Mouse (Mus musculus): ENCODE data around the gene Mta3. TPM values are rescaled to one million over a fixed set of nuclear protein-coding genes. Genes with fewer than 3 reads are reported as not detected.
A peak's percentile ranks its signal among the peaks of the same experiment; 100 is the strongest.

Gene Mta3
- polyA plus RNA-seq, 1 experiment from 2014 or later: 37.0 TPM

DNA sequence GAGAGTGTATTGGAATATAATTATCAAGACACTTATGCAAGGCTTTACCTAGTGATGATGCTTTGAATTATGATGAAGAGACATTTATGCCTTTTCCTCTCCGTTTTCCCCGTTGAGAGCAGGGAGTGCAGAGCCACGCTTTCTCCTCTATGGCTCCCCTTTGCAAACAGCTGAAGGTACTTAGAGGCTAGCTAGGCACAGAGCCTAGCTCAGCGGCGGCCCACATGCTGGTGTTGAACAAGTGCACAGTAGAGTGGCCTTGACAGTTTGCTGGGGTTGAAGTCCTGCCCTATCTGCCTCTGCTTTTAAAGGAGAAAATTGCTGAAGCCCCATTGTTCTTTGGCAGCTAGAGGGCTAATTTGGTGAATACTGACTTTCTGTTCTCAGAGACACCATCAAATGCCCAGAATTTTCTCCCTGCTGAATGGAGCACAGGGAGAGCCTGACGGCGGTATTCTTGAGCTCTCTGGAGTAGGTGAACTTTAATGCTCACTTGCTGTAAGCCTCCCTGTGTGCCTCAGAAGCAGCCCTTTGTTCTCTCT is 34.2 kb downstream of the Mta3 start:
- H3K9ac ChIP-seq: no peak overlapping the region
- no peaks in the 10 kb centered on the region for H3K27me3 ChIP-seq
- ATAC-seq (ENCODE audit: low FRiP score, low read depth): no peak
- H3K4me3 ChIP-seq: no peak overlapping the region
- H3K9me3 ChIP-seq: no peaks in the 10 kb centered on the region; the same call in 1 of the 2 replicates
- 0 out of 2 replicates have a peak, but pooled peaks cover 5% of the 10 kb centered on the region for H3K4me1 ChIP-seq (replicated peaks)
- H3K36me3 ChIP-seq: peaks cover 7% of the 10 kb centered on the region
- no peak overlapping the region for H3K4me2 ChIP-seq
- H3K27ac ChIP-seq (replicated peaks): no peak overlapping the region
- 63% methylated on average over 7 of the region's 7 CpGs for WGBS

DNA sequence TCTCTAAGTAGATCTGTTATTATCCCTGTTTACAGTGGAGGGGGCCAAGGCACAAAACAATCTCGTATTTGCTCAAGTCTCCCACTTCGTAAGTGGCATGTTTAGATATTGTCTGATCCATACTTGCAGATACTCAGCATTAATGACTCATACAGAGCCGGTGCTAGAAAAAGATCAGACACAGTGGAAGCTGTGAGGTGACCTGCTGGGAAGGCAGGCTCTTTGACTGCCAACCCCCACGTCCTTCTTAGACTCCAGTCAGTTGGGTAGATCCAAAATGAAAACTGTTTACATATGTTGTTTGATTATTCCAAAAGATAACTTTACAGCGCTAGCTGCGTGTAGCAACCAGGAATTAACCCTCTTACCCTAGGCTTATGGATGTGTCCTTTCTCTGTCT is 35.3 kb downstream of the Mta3 start:
- H3K27ac ChIP-seq (replicated peaks): no peak overlapping the region
- H3K36me3 ChIP-seq: peaks cover 10% of the 10 kb centered on the region
- H3K9me3 ChIP-seq: no peaks in the 10 kb centered on the region; the same call in 1 of the 2 replicates
- no peak overlapping the region for H3K4me2 ChIP-seq
- no peak overlapping the region for H3K4me3 ChIP-seq
- no peak overlapping the region for H3K9ac ChIP-seq
- no peak for ATAC-seq (ENCODE audit: low FRiP score, low read depth)
- 75% methylated on average over 6 of the region's 6 CpGs for WGBS
- H3K27me3 ChIP-seq: no peaks in the 10 kb centered on the region
- 0 out of 2 replicates have a peak, but pooled peaks cover 5% of the 10 kb centered on the region for H3K4me1 ChIP-seq (replicated peaks)

DNA sequence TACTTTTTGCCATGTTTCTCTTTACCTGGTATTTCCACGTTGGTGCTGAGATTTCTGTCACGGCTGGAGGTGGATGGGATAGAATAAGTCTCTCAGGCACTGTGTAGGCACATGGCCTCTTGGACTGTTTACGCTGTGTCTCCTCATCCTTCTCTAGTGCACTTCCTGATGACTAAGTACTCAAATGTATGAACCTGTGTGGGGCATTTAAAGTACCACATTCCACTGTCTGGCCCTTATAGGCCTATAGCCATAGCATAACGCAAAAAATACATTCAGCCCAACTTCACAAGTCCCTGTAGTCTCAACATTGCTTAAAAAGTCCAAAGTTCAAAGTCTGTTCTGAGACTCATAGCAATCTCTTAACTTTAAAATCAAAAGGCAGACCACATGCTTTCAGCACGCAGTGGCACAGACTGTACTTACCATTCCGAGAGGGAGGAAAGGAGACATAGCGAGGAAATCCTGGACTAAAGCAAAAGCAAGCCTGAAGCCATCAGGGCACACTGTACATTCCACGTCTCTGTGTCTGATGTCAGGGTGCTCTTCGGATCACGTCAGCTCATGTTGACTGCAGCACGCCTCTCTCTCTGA is 38.4 kb downstream of the Mta3 start:
- Histone ChIP-seq H3K4me2 (no peak overlapping the region), H3K4me3 (no peak overlapping the region), H3K4me1 (replicated peaks) (0 out of 2 replicates have a peak, but pooled peaks cover 5% of the 10 kb centered on the region), H3K27ac (replicated peaks) (no peak overlapping the region), H3K27me3 (no peaks in the 10 kb centered on the region), H3K36me3 (peaks cover 10% of the 10 kb centered on the region), H3K9ac (no peak overlapping the region), H3K9me3 (no peaks in the 10 kb centered on the region; the same call in 1 of the 2 replicates)
- no peak for ATAC-seq (ENCODE audit: low FRiP score, low read depth)
- WGBS: 97% methylated on average over 11 of the region's 11 CpGs

DNA sequence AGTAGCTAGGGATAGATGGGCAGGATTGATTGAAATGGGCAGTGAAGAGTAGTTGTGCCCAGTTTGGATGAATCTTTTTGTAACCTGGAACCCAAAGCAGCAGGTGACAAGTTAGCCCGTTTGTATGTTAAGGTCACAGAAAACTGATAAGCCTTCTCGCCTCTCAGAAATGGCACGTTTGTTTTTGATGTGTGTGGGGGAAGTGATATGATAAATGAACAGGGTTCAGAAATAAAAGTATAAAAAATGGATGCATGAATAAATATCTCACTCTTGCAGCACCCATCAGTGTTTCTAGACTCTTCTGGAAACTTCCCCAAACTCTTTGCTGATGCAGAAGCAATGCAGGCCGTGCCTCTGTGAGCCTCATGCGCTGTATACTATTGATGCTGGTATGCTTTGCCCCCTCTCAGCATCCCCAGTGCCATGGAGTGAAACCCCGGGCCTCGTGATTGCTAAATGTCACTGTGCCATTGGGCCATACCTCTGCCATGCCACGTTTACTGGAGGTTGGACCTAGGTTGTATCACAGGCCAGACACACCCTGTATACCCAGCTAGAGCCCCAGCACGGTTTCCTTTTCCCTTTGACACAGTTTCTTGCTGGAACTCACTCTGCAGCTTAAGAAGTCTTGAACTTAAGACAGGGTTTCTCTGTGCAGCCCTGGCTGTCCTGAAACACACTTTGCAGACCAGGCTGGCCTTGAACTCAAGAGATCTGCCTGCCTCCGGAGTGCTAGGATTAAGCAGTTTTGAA is 41.6 kb downstream of the Mta3 start:
- H3K4me2 ChIP-seq: no peak overlapping the region
- no peak overlapping the region for H3K27ac ChIP-seq (replicated peaks)
- peaks cover 10% of the 10 kb centered on the region for H3K36me3 ChIP-seq
- no peaks in the 10 kb centered on the region for H3K4me1 ChIP-seq (replicated peaks)
- WGBS: 91% methylated on average over 10 of the region's 10 CpGs
- no peaks in the 10 kb centered on the region for H3K27me3 ChIP-seq
- H3K9me3 ChIP-seq: no peaks in the 10 kb centered on the region; the same call in 1 of the 2 replicates
- ATAC-seq (ENCODE audit: low FRiP score, low read depth): no peak
- H3K9ac ChIP-seq: no peak overlapping the region
- H3K4me3 ChIP-seq: no peak overlapping the region

DNA sequence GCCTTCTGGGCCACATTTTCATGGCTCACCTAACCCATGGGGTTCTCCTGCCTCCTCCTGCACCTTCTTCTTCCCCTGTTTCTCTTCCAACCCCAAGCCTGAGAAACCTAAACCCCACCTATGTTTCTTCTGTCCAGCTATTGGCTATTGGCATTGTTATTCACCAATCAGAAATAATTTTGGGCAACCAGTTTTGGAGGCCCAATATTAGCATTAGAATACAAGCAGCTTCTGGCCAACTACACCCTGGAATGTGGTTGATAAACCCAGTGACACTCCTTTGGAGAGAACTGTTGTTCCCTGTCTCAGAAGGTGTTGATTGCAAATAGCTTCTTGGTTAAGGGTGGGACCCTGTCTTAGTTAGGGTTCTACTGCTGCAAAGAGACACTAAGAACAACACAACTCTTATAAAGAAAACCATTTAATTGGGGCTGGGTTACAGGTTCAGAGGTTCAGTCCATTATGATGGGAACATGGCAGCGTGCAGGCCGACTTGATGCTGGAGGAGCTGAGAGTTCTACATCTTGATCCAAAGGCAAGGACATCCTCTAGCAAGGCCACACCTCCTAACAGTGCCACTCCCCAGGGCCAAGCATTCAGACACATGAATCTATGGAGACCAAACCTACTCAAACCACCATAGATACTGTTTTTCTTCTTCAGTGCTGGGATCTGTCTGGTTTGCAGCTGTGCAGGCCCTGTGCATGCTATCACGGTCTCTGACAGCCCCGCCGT is 44.4 kb downstream of the Mta3 start:
- 92% methylated on average over 5 of the region's 5 CpGs for WGBS
- H3K27me3 ChIP-seq: no peaks in the 10 kb centered on the region
- H3K4me3 ChIP-seq: no peak overlapping the region
- peaks cover 7% of the 10 kb centered on the region for H3K36me3 ChIP-seq
- no peaks in the 10 kb centered on the region; the same call in 1 of the 2 replicates for H3K9me3 ChIP-seq
- H3K27ac ChIP-seq (replicated peaks): no peak overlapping the region
- peaks cover 10% of the 10 kb centered on the region; the same call in 1 of the 2 replicates for H3K4me1 ChIP-seq (replicated peaks)
- no peak for ATAC-seq (ENCODE audit: low FRiP score, low read depth)
- no peak overlapping the region for H3K9ac ChIP-seq
- H3K4me2 ChIP-seq: no peak overlapping the region

DNA sequence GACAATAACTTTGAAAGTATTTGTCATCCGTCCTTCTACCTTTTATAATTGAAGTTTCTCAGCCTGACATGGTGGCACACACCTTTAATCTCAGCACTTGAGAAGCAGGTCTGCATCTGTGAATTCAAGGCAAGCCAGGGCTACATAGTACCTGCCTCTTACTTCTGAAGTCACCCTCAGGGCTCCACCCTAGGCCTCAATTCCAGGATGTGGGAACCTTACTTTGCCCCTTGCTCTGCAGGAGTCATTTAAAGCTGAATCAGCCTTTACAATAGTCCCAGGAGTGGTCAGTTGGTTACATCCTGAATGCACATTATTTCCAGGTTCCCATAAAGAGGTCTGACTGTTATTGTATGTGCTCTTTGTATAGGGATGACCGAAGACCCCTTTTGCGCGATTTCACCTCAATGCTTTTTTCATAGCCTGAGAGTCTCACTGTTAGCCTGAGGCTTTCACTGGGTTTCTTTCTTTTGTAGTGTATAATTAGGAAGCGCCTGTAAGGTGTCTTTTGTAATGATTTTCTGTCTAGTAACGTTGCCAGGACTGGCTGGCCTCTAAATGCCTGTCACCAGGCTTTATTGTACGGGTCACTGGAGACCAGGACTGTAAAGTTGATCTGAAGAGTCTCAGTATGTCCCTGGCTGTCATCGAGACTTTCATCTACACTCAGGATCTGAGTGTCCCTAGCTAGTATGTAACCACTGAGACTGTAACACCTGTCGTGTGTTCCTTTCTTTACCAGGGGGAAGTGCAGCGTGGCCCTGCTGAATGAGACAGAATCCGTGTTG is 47.3 kb downstream of the Mta3 start:
- peak; percentile 30; the same call in 1 of the 2 replicates for ATAC-seq (ENCODE audit: low FRiP score, low read depth)
- Histone ChIP-seq H3K4me2 (no peak overlapping the region), H3K27ac (replicated peaks) (no peak overlapping the region), H3K4me3 (no peak overlapping the region), H3K4me1 (replicated peaks) (peaks cover 10% of the 10 kb centered on the region; the same call in 1 of the 2 replicates), H3K9me3 (no peaks in the 10 kb centered on the region), H3K36me3 (peaks cover 6% of the 10 kb centered on the region), H3K27me3 (no peaks in the 10 kb centered on the region), H3K9ac (no peak overlapping the region)
- WGBS: 42% methylated on average over 11 of the region's 11 CpGs

DNA sequence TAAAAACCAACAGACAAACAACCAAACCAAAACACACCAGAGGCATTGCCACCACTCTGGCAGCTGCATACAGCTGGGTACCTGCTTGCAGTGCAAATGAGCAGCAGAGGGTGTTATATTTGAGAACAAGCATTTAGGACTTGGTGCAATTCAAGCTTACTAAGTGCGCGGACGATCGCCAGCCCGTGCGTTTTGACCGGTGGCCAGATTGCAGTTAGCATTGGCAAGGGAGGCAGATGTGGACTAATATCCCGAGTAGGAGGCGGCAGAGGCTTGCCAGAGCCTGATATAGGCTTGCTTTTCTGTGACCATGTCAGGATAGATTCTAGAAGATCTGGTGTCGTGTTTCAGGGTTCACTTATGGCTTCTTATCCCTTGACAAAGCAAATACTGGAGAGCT is 52.1 kb downstream of the Mta3 start:
- no peaks in the 10 kb centered on the region for H3K9me3 ChIP-seq
- peaks cover 17% of the 10 kb centered on the region for H3K36me3 ChIP-seq
- H3K4me1 ChIP-seq (replicated peaks): peaks cover 9% of the 10 kb centered on the region; the same call in 1 of the 2 replicates
- WGBS: 88% methylated on average over 10 of the region's 10 CpGs
- no peak overlapping the region for H3K27ac ChIP-seq (replicated peaks)
- no peak for ATAC-seq (ENCODE audit: low FRiP score, low read depth)
- H3K4me3 ChIP-seq: no peak overlapping the region
- H3K9ac ChIP-seq: no peak overlapping the region
- no peaks in the 10 kb centered on the region for H3K27me3 ChIP-seq
- no peak overlapping the region for H3K4me2 ChIP-seq

DNA sequence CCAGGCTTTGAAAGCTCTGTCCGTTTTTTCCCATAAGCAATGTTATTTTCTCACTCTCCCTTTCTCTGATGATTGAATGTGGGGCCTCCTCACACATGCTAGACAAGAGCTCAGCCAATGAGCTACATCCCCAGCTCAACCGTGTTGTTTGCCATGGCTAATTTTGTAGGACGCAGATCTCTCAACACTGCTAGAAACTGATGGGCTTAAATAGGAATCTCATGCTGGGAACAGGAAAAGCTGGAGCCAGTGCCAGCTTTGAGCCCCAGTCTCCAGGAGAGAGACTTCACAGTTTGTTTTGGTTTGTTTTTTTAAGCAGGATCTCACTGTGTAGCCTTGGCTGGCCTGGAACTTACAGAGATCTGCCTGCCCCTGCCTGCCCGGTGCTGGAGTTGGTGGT is 53.6 kb downstream of the Mta3 start:
- no peak overlapping the region for H3K27ac ChIP-seq (replicated peaks)
- no peaks in the 10 kb centered on the region for H3K9me3 ChIP-seq
- H3K36me3 ChIP-seq: peaks cover 23% of the 10 kb centered on the region
- H3K9ac ChIP-seq: no peak overlapping the region
- H3K4me1 ChIP-seq (replicated peaks): no peaks in the 10 kb centered on the region
- no peak overlapping the region for H3K4me2 ChIP-seq
- no peaks in the 10 kb centered on the region for H3K27me3 ChIP-seq
- no peak overlapping the region for H3K4me3 ChIP-seq
- no peak for ATAC-seq (ENCODE audit: low FRiP score, low read depth)
- WGBS: 51% methylated on average over 4 of the region's 4 CpGs

DNA sequence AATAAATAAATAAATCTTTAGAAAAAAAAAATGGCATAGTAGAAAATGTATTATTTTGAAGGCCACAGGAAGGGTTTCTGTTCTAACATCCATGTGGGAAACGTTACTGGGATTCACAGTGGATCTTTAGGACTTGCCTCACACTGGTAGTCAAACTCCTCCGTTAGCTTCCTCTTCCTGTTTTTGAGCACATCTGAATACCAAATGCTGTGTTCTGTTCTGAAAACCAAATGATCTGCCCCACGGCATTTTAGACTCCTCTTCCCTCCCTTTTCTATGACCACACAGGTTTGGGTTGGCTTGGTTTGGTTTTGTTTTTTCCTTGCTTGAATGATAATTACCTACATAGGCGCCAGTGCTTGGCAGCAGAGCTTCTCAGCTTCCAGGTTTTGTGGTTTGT is 58.6 kb downstream of the Mta3 start:
- whole genome bisulfite sequencing: 82% methylated on average over 4 of the region's 4 CpGs
- Histone ChIP-seq H3K9ac (no peak overlapping the region), H3K4me2 (no peak overlapping the region), H3K27ac (replicated peaks) (no peak overlapping the region), H3K9me3 (no peaks in the 10 kb centered on the region), H3K4me3 (no peak overlapping the region), H3K27me3 (no peaks in the 10 kb centered on the region), H3K4me1 (replicated peaks) (no peaks in the 10 kb centered on the region), H3K36me3 (peaks cover 22% of the 10 kb centered on the region; the same call in 1 of the 2 replicates)
- no peak for ATAC-seq (ENCODE audit: low FRiP score, low read depth)

DNA sequence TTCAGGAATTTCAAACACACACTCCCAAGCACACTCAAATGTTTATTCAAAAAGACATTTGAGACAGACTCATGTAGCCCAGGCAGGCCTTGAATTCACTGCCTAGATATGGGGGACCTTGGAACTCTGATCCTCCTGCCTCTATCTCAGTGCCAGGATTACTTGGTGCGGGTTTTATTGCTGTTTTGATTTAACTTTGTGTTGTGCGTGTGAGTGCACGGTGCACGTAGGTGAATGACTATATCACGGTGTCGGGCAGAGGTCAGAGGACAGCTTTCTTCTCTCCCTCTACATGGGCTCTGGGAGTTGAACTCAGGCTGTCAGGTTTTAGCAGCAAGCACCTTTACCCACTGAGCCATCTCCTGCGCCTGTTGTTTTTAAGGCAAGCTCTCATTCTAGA is 61.1 kb downstream of the Mta3 start:
- H3K4me3 ChIP-seq: no peak overlapping the region
- no peak for ATAC-seq (ENCODE audit: low FRiP score, low read depth)
- H3K9me3 ChIP-seq: no peaks in the 10 kb centered on the region
- H3K9ac ChIP-seq: no peak overlapping the region
- H3K27me3 ChIP-seq: no peaks in the 10 kb centered on the region
- peaks cover 20% of the 10 kb centered on the region; the same call in 1 of the 2 replicates for H3K36me3 ChIP-seq
- H3K27ac ChIP-seq (replicated peaks): no peak overlapping the region
- WGBS: 97% methylated on average over 7 of the region's 7 CpGs
- H3K4me2 ChIP-seq: no peak overlapping the region
- no peaks in the 10 kb centered on the region for H3K4me1 ChIP-seq (replicated peaks)

DNA sequence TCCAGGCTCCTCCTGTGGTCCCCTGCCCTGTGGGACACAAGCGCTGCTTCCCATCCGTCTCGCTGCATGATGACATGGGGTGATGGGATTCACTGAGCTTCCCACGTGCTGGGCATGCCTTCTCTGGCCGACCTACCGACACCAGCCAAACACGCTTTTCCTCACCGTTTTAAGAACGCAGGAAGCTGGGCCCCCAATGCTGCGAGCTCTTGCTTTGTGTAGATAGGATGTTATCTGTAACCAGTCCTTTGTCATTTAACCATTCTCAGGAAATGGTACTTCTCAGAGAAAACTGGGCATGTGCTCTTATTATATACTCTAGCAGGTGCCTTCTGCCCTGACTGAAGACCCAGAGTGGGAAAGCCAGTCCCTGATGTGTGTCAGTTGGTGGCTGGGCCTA is 62.3 kb downstream of the Mta3 start:
- peaks cover 8% of the 10 kb centered on the region; the same call in 1 of the 2 replicates for H3K36me3 ChIP-seq
- no peak overlapping the region for H3K4me2 ChIP-seq
- H3K4me3 ChIP-seq: no peak overlapping the region
- H3K9me3 ChIP-seq: no peaks in the 10 kb centered on the region
- no peak overlapping the region for H3K27ac ChIP-seq (replicated peaks)
- WGBS: 87% methylated on average over 10 of the region's 10 CpGs
- H3K27me3 ChIP-seq: no peaks in the 10 kb centered on the region
- no peak for ATAC-seq (ENCODE audit: low FRiP score, low read depth)
- H3K4me1 ChIP-seq (replicated peaks): peaks cover 7% of the 10 kb centered on the region
- H3K9ac ChIP-seq: no peak overlapping the region
